Mouse (Mus musculus): Measurements from ENCODE around the gene Olfr911-ps1. TPM values are rescaled to one million over a fixed set of nuclear protein-coding genes. Genes with fewer than 3 reads are reported as not detected.

Olfr911-ps1 gene
- not detected in 2 replicates for polyA plus RNA-seq (2012; rRNA removed)

DNA sequence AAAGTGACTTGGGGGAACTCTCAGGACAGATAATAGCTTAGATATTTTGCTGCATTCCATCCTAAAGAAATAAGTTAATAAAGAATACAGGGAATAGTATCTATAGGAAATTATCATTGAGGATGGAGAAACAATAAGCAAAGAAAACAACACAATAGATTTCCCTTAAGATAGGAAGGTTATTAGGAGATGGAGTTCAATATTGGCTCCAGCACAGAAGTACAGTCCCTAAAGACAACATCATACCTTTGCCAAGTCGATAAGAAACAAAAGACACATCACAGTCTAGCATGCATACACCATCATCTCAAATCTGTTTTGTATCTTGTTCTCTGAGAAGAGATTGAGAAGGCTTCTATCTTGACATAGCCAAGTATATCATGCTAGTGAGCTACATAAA, at the start of gene Olfr911-ps1:
Olfr911-ps1 (plus strand) TSS at position 301 of the 400 bp plus-strand sequence.

DNA sequence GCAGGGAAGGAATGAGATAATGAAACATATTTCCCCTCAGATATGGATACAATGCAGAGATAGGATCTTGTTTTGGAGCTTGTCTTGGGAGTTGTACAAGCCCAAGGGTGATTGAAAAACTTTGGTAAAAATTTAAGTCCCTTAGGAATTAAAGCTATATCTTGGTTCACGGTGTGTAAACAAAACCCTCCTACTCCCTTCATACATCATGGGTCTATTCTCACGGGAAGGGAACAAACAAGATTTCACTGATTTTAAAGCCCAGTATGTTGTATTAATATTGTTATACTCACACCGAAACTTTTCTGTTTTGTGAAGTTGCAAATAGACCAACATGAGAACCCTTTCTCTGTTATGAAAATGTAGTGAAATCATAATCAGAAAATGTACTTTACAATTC, 34.6 kb upstream of the Olfr911-ps1 start, which contains the start of gene Olfr906:
Olfr906 (plus strand) TSS at position 301 of the 400 bp plus-strand sequence.

DNA sequence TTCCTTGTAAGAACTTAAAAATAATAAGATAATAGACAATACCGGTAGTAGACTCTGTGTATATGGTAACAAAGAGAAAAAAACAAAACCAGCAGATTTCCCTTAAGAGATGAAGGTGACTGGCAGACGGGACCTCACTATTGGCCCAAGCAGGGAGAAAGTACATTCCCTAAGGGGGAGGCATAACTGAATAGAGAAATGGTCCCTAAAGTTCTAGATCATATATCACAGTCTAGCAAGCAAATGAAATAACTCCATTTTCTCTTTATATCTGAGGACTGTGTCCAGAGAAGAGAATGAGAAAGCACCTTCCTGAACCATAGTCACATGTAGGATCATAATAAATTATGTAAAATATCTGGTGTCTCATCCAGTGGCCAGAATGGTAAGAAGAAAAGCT, 25.9 kb upstream of the Olfr911-ps1 start, which contains the start of gene Olfr907:
Olfr907 (plus strand) TSS at position 301 of the 400 bp plus-strand sequence.

GRCm38 (mm10) chr9:38537549-38537948, 16.2 kb downstream of the Olfr911-ps1 start, which contains the start of gene Olfr910:
Olfr910 (plus strand) TSS chr9:38537849.

Other genes starting within 250 kb of the Olfr911-ps1 start
- gene Olfr896-ps1, start 230.5 kb upstream of the Olfr911-ps1 start, polyA plus RNA-seq (2012; rRNA removed) = not detected in 2 replicates
- gene Olfr25, start 192.5 kb upstream of the Olfr911-ps1 start, polyA plus RNA-seq (2012; rRNA removed) = not detected in 2 replicates
- not detected in 2 replicates for gene Olfr898, start 173.2 kb upstream of the Olfr911-ps1 start, polyA plus RNA-seq (2012; rRNA removed)
- gene Olfr250, start 154.7 kb upstream of the Olfr911-ps1 start, polyA plus RNA-seq (2012; rRNA removed) = not detected in 2 replicates
- not detected in 2 replicates for gene Olfr251, start 144.5 kb upstream of the Olfr911-ps1 start, polyA plus RNA-seq (2012; rRNA removed)
- gene Olfr147, start 119.9 kb upstream of the Olfr911-ps1 start, polyA plus RNA-seq (2012; rRNA removed) = not detected in 2 replicates
- not detected in 2 replicates for gene Olfr901, start 92.1 kb upstream of the Olfr911-ps1 start, polyA plus RNA-seq (2012; rRNA removed)
- not detected in 2 replicates for gene Olfr902, start 73.9 kb upstream of the Olfr911-ps1 start, polyA plus RNA-seq (2012; rRNA removed)
- not detected in 2 replicates for gene Olfr904, start 58.4 kb upstream of the Olfr911-ps1 start, polyA plus RNA-seq (2012; rRNA removed)
- not detected in 2 replicates for gene Olfr905, start 50.5 kb upstream of the Olfr911-ps1 start, polyA plus RNA-seq (2012; rRNA removed)
- gene Olfr906, start 34.5 kb upstream of the Olfr911-ps1 start, polyA plus RNA-seq (2012; rRNA removed) = not detected in 2 replicates
- gene Olfr907, start 25.8 kb upstream of the Olfr911-ps1 start, polyA plus RNA-seq (2012; rRNA removed) = not detected in 2 replicates
- gene Olfr910, start 16.3 kb downstream of the Olfr911-ps1 start, polyA plus RNA-seq (2012; rRNA removed) = not detected in 2 replicates
- not detected in 2 replicates for gene Olfr912, start 58.6 kb downstream of the Olfr911-ps1 start, polyA plus RNA-seq (2012; rRNA removed)
- not detected in 2 replicates for gene Olfr913, start 71.2 kb downstream of the Olfr911-ps1 start, polyA plus RNA-seq (2012; rRNA removed)
- not detected in 2 replicates for gene Olfr914, start 83.5 kb downstream of the Olfr911-ps1 start, polyA plus RNA-seq (2012; rRNA removed)
- gene Olfr916, start 138.3 kb downstream of the Olfr911-ps1 start, polyA plus RNA-seq (2012; rRNA removed) = not detected in 2 replicates
- gene Olfr917, start 144.3 kb downstream of the Olfr911-ps1 start, polyA plus RNA-seq (2012; rRNA removed) = not detected in 2 replicates
- not detected in 2 replicates for gene Olfr918, start 153.0 kb downstream of the Olfr911-ps1 start, polyA plus RNA-seq (2012; rRNA removed)
- not detected in 2 replicates for gene Olfr919, start 182.1 kb downstream of the Olfr911-ps1 start, polyA plus RNA-seq (2012; rRNA removed)
- gene Vwa5a, start 196.7 kb downstream of the Olfr911-ps1 start, polyA plus RNA-seq (2012; rRNA removed) = 10.5 and 11.0 TPM in 2 replicates
- gene Olfr920, start 230.7 kb downstream of the Olfr911-ps1 start, polyA plus RNA-seq (2012; rRNA removed) = 0.05 and 0.07 TPM in 2 replicates